Mouse (Mus musculus) ES-Bruce4 (cell line): Measurements from ENCODE around the gene D1Ertd622e.

ENCODE experiments used
- CTCF ChIP-seq: IDR thresholded peaks from one replicate; pipeline ENCODE4 v1.8.1; 2011; ENCODE audit warnings: low read depth, low read length
- EP300 ChIP-seq: IDR thresholded peaks from 2 replicates; pipeline ENCODE4 v1.6.1; 2011; ENCODE audit warnings: low read depth, low read length; ENCODE audit not compliant: insufficient read depth
- POLR2A ChIP-seq: IDR thresholded peaks from one replicate; pipeline ENCODE4 v1.8.1; 2011; ENCODE audit warnings: low read length; ENCODE audit not compliant: insufficient read depth

DNA sequence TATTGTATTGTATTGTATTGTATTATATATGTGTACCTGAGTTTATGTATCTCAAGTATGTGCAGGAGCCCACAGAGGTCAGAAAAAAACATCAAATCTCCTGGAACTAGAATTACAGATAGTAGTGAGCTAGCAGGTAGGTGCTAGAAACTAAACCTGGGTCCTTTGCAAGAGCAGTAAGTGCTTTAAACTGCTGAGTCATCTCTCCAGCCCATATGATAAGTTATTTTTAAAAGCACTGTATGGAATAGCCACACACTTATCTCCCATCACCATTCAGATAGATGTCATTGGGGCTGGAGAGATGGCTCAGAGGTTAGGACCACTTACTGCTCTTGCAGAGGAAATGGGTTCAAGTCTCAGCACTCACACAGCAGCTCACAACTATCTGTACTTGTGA, 76.8 kb downstream of the D1Ertd622e start:
- TF ChIP-seq CTCF (no peak), EP300 (no peak), POLR2A (no peak)
